Mouse (Mus musculus): Measurements from ENCODE around the gene Hivep2. TPM values are rescaled to one million over a fixed set of nuclear protein-coding genes. Genes with fewer than 3 reads are reported as not detected.

Gene Hivep2
- polyA plus RNA-seq, 1 experiment from 2014 or later: 8.9 TPM

DNA sequence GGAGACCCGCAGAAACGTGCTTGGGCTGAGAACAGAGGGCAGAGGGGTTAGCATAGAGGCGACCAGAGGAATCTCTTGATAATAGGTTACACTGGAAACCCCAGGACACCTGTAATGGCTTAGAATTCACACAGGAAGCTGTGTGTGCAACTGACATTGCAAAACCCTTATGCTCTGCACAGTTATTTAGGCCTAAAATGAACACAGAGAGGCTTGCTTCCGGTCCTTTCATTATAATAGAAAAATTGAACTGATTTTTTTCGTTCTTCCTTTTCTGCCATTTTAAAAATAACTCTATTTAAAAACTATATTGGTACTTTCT is 2.3 kb downstream of the Hivep2 start:
- peak overlapping the region; percentile 96 for H3K27ac ChIP-seq (ENCODE audit: low read depth, low read length)

DNA sequence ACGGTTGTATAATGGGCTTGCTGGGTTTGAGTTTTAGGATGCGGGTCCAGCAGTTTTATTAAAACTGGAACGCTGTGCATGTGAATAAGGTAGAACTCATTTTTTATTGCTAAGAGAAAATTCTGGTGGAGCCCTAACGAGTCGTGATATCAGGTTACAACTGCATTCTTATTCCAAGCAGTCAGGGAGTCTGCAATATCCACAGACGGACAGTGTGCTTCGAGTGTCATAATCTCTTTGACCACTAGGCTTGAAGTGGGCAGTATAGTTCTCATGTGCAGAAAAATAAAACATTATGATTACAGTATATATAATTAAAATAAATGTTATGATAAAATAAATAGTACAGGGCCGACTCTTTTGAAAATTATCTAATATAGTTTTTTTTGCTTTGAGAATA is 3.1 kb downstream of the Hivep2 start:
- WGBS: 20% methylated on average over 8 of the region's 8 CpGs
- no peak overlapping the region for H3K4me3 ChIP-seq (ENCODE audit: low read depth, low read length)
- H3K4me1 ChIP-seq (replicated peaks; ENCODE audit: control insufficient read depth, insufficient read depth, low read length): no peaks in the 10 kb centered on the region
- H3K9me3 ChIP-seq (ENCODE audit: control insufficient read depth, low read length): no peaks in the 10 kb centered on the region
- H3K9ac ChIP-seq (ENCODE audit: low read depth, low read length): no peak overlapping the region
- ATAC-seq (ENCODE audit: low FRiP score) (no peak), DNase-seq (ENCODE audit: low spot score) (peak; percentile 55)
- H3K36me3 ChIP-seq (ENCODE audit: control insufficient read depth, insufficient read depth, low read length): no peaks in the 10 kb centered on the region
- no peaks in the 10 kb centered on the region for H3K27me3 ChIP-seq (ENCODE audit: control insufficient read depth, insufficient read depth, low read length)
- H3K27ac ChIP-seq (ENCODE audit: low read depth, low read length): no peak overlapping the region
- H3K4me2 ChIP-seq (replicated peaks; ENCODE audit: low read depth, low read length): no peak overlapping the region

More for the DNA sequence above, 2.3 kb downstream of the Hivep2 start:
- ATAC-seq (ENCODE audit: low FRiP score) (no peak), DNase-seq (ENCODE audit: low spot score) (no peak)
- H3K4me1 ChIP-seq (replicated peaks; ENCODE audit: control insufficient read depth, insufficient read depth, low read length): no peaks in the 10 kb centered on the region
- peak overlapping the region; percentile 77 for H3K4me3 ChIP-seq (ENCODE audit: low read depth, low read length)
- H3K27me3 ChIP-seq (ENCODE audit: control insufficient read depth, insufficient read depth, low read length): no peaks in the 10 kb centered on the region
- H3K4me2 ChIP-seq (replicated peaks; ENCODE audit: low read depth, low read length): peak overlapping the region; percentile 82
- 9% methylated on average over 5 of the region's 5 CpGs for WGBS
- peak overlapping the region; percentile 89 for H3K9ac ChIP-seq (ENCODE audit: low read depth, low read length)
- H3K9me3 ChIP-seq (ENCODE audit: control insufficient read depth, low read length): no peaks in the 10 kb centered on the region
- H3K36me3 ChIP-seq (ENCODE audit: control insufficient read depth, insufficient read depth, low read length): no peaks in the 10 kb centered on the region

DNA sequence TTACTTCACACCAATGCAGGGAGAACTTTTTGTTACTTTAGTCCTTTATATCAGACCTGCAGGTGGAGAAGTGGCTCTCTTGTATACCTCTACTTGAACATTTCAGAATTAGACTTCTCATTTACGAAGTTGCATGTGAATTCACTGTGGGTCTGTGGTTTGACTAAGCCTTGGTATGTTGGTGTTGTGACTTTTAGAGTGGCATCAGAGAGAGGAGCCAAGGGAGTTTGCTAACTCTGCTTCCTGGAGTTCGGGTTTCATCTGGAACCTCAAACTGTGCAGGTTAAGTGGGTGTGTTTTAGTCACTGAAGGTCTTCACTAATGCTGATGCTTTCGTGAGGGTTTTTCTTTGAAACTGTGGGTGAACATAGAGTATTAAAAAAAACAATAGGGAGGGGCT is 4.4 kb downstream of the Hivep2 start:
- Histone ChIP-seq H3K36me3 (ENCODE audit: control insufficient read depth, insufficient read depth, low read length) (no peaks in the 10 kb centered on the region), H3K4me3 (ENCODE audit: low read depth, low read length) (no peak overlapping the region), H3K9ac (ENCODE audit: low read depth, low read length) (no peak overlapping the region), H3K4me1 (replicated peaks; ENCODE audit: control insufficient read depth, insufficient read depth, low read length) (no peaks in the 10 kb centered on the region), H3K4me2 (replicated peaks; ENCODE audit: low read depth, low read length) (no peak overlapping the region), H3K27me3 (ENCODE audit: control insufficient read depth, insufficient read depth, low read length) (no peaks in the 10 kb centered on the region), H3K9me3 (ENCODE audit: control insufficient read depth, low read length) (no peaks in the 10 kb centered on the region), H3K27ac (ENCODE audit: low read depth, low read length) (no peak overlapping the region)
- WGBS: 80% methylated on average over 3 of the region's 3 CpGs
- DNase-seq (ENCODE audit: low spot score): no peak
- no peak for ATAC-seq (ENCODE audit: low FRiP score)

DNA sequence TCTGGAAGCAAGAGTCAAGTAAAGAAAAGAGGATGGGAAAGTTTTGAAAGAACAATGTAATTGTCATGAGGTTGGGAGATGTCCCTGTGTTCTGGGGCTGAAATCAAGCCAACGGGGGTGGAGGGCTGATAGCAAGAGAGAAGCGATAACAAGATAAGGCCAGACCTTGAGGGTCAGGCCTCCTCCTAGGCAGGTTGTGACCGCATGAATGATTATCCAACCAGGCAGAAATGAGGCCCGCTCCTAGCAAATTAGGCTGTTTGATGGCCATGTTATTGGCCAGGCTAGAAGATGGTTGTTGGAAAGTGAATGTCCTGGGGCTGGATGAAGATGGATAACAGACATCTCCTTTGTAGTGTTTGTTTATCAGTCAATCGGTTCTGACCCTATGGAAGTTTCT is 5.4 kb downstream of the Hivep2 start:
- no peak overlapping the region for H3K4me3 ChIP-seq (ENCODE audit: low read depth, low read length)

DNA sequence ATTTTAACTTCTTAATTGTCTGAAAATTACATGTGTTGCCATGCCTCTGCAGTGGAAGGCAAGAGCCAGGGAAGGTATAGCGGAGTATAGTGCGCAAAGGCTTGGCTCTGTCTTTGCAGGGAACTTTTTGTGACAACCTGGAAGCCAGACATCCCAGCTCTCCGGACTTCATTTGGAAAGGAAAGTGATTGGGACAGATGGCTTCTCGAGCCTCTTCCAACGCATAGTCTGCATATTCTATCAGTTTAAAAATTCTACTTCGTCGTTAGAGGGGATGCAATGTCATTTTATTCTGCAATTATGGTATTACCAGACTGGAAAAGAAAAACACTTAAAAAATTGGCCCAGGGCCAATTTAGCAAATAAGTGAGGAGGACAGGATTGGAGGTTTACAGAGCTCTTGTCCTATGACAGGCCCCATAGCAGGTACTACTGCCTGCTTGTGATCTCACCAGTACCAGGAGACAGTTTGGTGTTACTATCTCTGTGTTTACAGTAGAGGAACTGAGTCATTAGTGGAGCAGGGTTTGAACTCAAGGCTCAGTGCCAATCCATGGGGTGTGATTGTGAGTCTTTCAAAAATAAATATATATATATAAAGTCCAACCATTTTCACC is 7.8 kb downstream of the Hivep2 start:
- no peak for ATAC-seq (ENCODE audit: low FRiP score)
- no peak overlapping the region for H3K9ac ChIP-seq (ENCODE audit: low read depth, low read length)
- no peaks in the 10 kb centered on the region for H3K36me3 ChIP-seq (ENCODE audit: control insufficient read depth, insufficient read depth, low read length)
- WGBS: 89% methylated on average over 7 of the region's 7 CpGs
- no peak overlapping the region for H3K4me2 ChIP-seq (replicated peaks; ENCODE audit: low read depth, low read length)
- no peaks in the 10 kb centered on the region for H3K9me3 ChIP-seq (ENCODE audit: control insufficient read depth, low read length)
- H3K27me3 ChIP-seq (ENCODE audit: control insufficient read depth, insufficient read depth, low read length): no peaks in the 10 kb centered on the region
- DNase-seq (ENCODE audit: low spot score): no peak
- no peak overlapping the region for H3K27ac ChIP-seq (ENCODE audit: low read depth, low read length)
- H3K4me3 ChIP-seq (ENCODE audit: low read depth, low read length): no peak overlapping the region
- no peaks in the 10 kb centered on the region for H3K4me1 ChIP-seq (replicated peaks; ENCODE audit: control insufficient read depth, insufficient read depth, low read length)

More for the DNA sequence above, 5.4 kb downstream of the Hivep2 start:
- no peak overlapping the region for H3K4me2 ChIP-seq (replicated peaks; ENCODE audit: low read depth, low read length)
- no peak for DNase-seq (ENCODE audit: low spot score)
- H3K4me1 ChIP-seq (replicated peaks; ENCODE audit: control insufficient read depth, insufficient read depth, low read length): no peaks in the 10 kb centered on the region
- no peak overlapping the region for H3K9ac ChIP-seq (ENCODE audit: low read depth, low read length)
- no peaks in the 10 kb centered on the region for H3K9me3 ChIP-seq (ENCODE audit: control insufficient read depth, low read length)
- H3K36me3 ChIP-seq (ENCODE audit: control insufficient read depth, insufficient read depth, low read length): no peaks in the 10 kb centered on the region
- no peak for ATAC-seq (ENCODE audit: low FRiP score)
- H3K27me3 ChIP-seq (ENCODE audit: control insufficient read depth, insufficient read depth, low read length): no peaks in the 10 kb centered on the region
- WGBS: 42% methylated on average over 5 of the region's 5 CpGs
- H3K27ac ChIP-seq (ENCODE audit: low read depth, low read length): no peak overlapping the region

DNA sequence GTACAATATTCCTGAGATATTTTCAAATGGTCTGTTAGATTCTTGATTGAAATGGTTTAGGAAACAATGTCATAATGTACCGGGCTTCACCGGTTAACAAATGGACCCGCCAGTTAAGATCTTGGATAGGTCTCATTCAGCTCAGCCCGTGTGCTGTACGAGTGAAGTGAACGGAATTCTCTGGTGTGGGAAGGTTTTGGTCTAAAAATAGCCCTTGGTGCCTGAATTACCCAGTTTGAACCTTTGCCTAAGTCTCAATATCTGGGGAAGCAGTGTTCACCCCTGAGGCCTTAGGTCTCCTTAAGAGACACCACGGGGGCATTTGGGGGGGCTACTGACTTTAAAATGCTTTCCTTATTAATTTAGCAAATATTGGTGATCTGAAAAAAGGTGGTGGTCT is 8.6 kb downstream of the Hivep2 start:
- Histone ChIP-seq H3K27ac (ENCODE audit: low read depth, low read length) (no peak overlapping the region), H3K4me1 (replicated peaks; ENCODE audit: control insufficient read depth, insufficient read depth, low read length) (no peaks in the 10 kb centered on the region), H3K4me3 (ENCODE audit: low read depth, low read length) (no peak overlapping the region), H3K27me3 (ENCODE audit: control insufficient read depth, insufficient read depth, low read length) (no peaks in the 10 kb centered on the region), H3K4me2 (replicated peaks; ENCODE audit: low read depth, low read length) (no peak overlapping the region), H3K9ac (ENCODE audit: low read depth, low read length) (no peak overlapping the region), H3K9me3 (ENCODE audit: control insufficient read depth, low read length) (no peaks in the 10 kb centered on the region), H3K36me3 (ENCODE audit: control insufficient read depth, insufficient read depth, low read length) (no peaks in the 10 kb centered on the region)
- DNase-seq (ENCODE audit: low spot score) (no peak), ATAC-seq (ENCODE audit: low FRiP score) (no peak)
- WGBS: 79% methylated on average over 7 of the region's 7 CpGs

DNA sequence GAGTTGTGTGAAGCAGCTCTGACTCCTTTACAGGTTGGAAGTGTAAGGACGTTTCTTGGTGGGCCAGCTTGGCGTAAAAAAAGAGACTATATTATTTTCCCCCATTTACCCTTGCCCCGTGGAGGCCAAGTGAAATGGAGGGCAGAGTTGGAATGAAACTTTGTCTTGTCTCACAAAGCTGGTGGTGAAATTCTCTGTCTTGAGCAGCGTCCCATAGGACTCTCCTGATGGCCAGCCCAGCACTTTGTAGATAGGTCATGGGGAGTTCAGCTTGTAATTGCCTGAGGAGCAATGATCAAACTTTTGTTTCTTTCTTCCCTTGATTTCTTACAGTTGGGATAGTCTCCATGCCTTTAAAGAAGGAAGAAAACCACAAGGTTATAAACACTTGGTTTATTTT is 10.0 kb downstream of the Hivep2 start:
- 62% methylated on average over 4 of the region's 4 CpGs for WGBS
- H3K36me3 ChIP-seq (ENCODE audit: control insufficient read depth, insufficient read depth, low read length): no peaks in the 10 kb centered on the region
- no peak overlapping the region for H3K4me3 ChIP-seq (ENCODE audit: low read depth, low read length)
- H3K4me1 ChIP-seq (replicated peaks; ENCODE audit: control insufficient read depth, insufficient read depth, low read length): no peaks in the 10 kb centered on the region
- H3K27me3 ChIP-seq (ENCODE audit: control insufficient read depth, insufficient read depth, low read length): no peaks in the 10 kb centered on the region
- H3K4me2 ChIP-seq (replicated peaks; ENCODE audit: low read depth, low read length): no peak overlapping the region
- H3K9me3 ChIP-seq (ENCODE audit: control insufficient read depth, low read length): no peaks in the 10 kb centered on the region
- H3K27ac ChIP-seq (ENCODE audit: low read depth, low read length): no peak overlapping the region
- no peak for ATAC-seq (ENCODE audit: low FRiP score)
- H3K9ac ChIP-seq (ENCODE audit: low read depth, low read length): no peak overlapping the region
- no peak for DNase-seq (ENCODE audit: low spot score)

DNA sequence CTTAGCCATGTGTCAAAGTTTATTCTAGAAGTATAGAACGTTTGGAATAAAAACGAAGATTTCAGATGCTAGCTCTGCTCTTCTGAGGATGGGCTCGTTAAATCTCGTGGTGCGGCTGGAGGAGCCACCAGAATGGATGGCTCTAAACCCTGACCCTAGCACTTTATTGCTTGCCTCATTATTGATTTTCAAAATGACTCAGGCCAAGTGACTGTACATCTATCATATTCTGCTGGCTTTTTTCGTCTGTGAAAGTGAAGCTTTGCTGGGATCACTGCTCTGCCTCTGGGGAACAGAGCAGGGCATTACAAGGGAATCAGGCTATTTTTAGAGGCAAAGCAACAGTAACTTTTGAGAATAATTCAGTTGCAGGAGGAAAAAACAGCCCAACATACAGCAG is 10.4 kb downstream of the Hivep2 start:
- no peak overlapping the region for H3K9ac ChIP-seq (ENCODE audit: low read depth, low read length)
- WGBS: 70% methylated on average over 6 of the region's 6 CpGs
- no peak for DNase-seq (ENCODE audit: low spot score)
- H3K4me3 ChIP-seq (ENCODE audit: low read depth, low read length): no peak overlapping the region
- no peak for ATAC-seq (ENCODE audit: low FRiP score)
- no peak overlapping the region for H3K4me2 ChIP-seq (replicated peaks; ENCODE audit: low read depth, low read length)
- H3K27me3 ChIP-seq (ENCODE audit: control insufficient read depth, insufficient read depth, low read length): no peaks in the 10 kb centered on the region
- H3K4me1 ChIP-seq (replicated peaks; ENCODE audit: control insufficient read depth, insufficient read depth, low read length): no peaks in the 10 kb centered on the region
- no peaks in the 10 kb centered on the region for H3K36me3 ChIP-seq (ENCODE audit: control insufficient read depth, insufficient read depth, low read length)
- H3K9me3 ChIP-seq (ENCODE audit: control insufficient read depth, low read length): no peaks in the 10 kb centered on the region
- H3K27ac ChIP-seq (ENCODE audit: low read depth, low read length): no peak overlapping the region

DNA sequence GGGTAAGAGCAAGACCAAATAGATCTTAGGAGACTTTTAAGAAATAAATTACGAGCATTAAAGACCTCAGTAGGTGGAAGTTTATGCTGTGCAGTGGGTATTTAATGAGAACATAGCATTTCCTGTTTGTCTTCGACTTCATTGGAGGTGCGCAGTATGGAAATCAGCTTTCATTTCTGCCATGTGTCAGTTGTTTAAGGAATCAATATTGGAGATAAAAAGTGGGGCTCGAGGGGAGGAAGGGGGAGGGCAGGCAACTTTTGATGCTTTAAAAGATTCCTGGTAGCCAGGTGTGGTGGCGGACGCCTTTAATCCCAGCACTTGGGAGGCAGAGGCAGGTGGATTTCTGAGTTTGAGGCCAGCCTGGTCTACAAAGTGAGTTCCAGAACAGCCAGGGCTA is 16.4 kb downstream of the Hivep2 start:
- Histone ChIP-seq H3K4me1 (replicated peaks; ENCODE audit: control insufficient read depth, insufficient read depth, low read length) (no peaks in the 10 kb centered on the region), H3K36me3 (ENCODE audit: control insufficient read depth, insufficient read depth, low read length) (no peaks in the 10 kb centered on the region), H3K9me3 (ENCODE audit: control insufficient read depth, low read length) (no peaks in the 10 kb centered on the region), H3K4me2 (replicated peaks; ENCODE audit: low read depth, low read length) (no peak overlapping the region), H3K27ac (ENCODE audit: low read depth, low read length) (no peak overlapping the region), H3K9ac (ENCODE audit: low read depth, low read length) (no peak overlapping the region), H3K4me3 (ENCODE audit: low read depth, low read length) (peak overlapping the region; percentile 53; the same call in 1 of the 2 replicates), H3K27me3 (ENCODE audit: control insufficient read depth, insufficient read depth, low read length) (no peaks in the 10 kb centered on the region)
- DNase-seq (ENCODE audit: low spot score) (no peak), ATAC-seq (ENCODE audit: low FRiP score) (no peak)
- 72% methylated on average over 6 of the region's 6 CpGs for WGBS

All from hindbrain, embryonic 11.5 days (tissue).